Mouse (Mus musculus) left cerebral cortex, postnatal 25 days (tissue): ENCODE data around the gene Ascc1. TPM values are rescaled to one million over a fixed set of nuclear protein-coding genes. Genes with fewer than 3 reads are reported as not detected.

ENCODE experiments used
- DNase-seq, 2 experiments: peaks; one replicate each; pipeline ENCODE4 v3.0.0; 2022; ENCODE audit warnings: low spot score in 2 of 2, mixed read lengths in 1 of 2
- intact Hi-C: fragments of 180-260 bp; cut with DNase I; formaldehyde crosslinking; loops from one replicate; pipeline ENCODE4 v1.15.1; 2025
- total RNA-seq, 2 experiments: library from RNA; stranded (reverse); gene quantifications; 2 replicates each; pipeline ENCODE4 v1.2.3; 2021

Gene Ascc1
- total RNA-seq, 2 experiments from 2014 or later, result 15.1 to 15.5 TPM

- no peak for DNase-seq
- intact Hi-C loops, result no loop called here
Observed at GRCm38 (mm10) chr10:60053073-60053472, 50.5 kb downstream of the Ascc1 start.

GRCm38 (mm10) chr10:60062173-60062572, 59.6 kb downstream of the Ascc1 start:
- DNase-seq, result no peak
- intact Hi-C loops, result no loop called here

- intact Hi-C loops, result no loop called here
- no peak for DNase-seq
Observed at GRCm38 (mm10) chr10:60062931-60063330, 60.3 kb downstream of the Ascc1 start.

GRCm38 (mm10) chr10:60066524-60066923, 63.9 kb downstream of the Ascc1 start:
- intact Hi-C loops, result loop anchor here (5.0 kb wide), 3 partner anchors 44 to 174 kb away; partner anchors contain the start of genes Anapc16 and Ascc1

GRCm38 (mm10) chr10:60075159-60075558, 72.6 kb downstream of the Ascc1 start:
- no peak for DNase-seq
- intact Hi-C loops, result no loop called here

More at GRCm38 (mm10) chr10:60066524-60066923, 63.9 kb downstream of the Ascc1 start:
- DNase-seq, result peak; percentile 26 to 39

- intact Hi-C loops, result no loop called here
- DNase-seq, result no peak
Observed at GRCm38 (mm10) chr10:60077226-60077625, 74.6 kb downstream of the Ascc1 start.

- DNase-seq, result no peak
- intact Hi-C loops, result no loop called here
Observed at GRCm38 (mm10) chr10:60077736-60078560, 75.3 kb downstream of the Ascc1 start.

GRCm38 (mm10) chr10:60078561-60078917, 75.9 kb downstream of the Ascc1 start:
- intact Hi-C loops, result no loop called here
- peak; percentile 28 to 42 for DNase-seq

- intact Hi-C loops, result no loop called here
- no peak for DNase-seq
Observed at GRCm38 (mm10) chr10:60080171-60080570, 77.6 kb downstream of the Ascc1 start.

GRCm38 (mm10) chr10:60080601-60080981, 78.0 kb downstream of the Ascc1 start:
- no peak for DNase-seq
- intact Hi-C loops, result no loop called here

GRCm38 (mm10) chr10:60080982-60081825, 78.6 kb downstream of the Ascc1 start:
- no peak for DNase-seq
- intact Hi-C loops, result no loop called here

GRCm38 (mm10) chr10:60081905-60082304, 79.3 kb downstream of the Ascc1 start:
- intact Hi-C loops, result no loop called here

GRCm38 (mm10) chr10:60084065-60084464, 81.5 kb downstream of the Ascc1 start:
- intact Hi-C loops, result no loop called here
- DNase-seq, result no peak

More at GRCm38 (mm10) chr10:60081905-60082304, 79.3 kb downstream of the Ascc1 start:
- peak in 1 of 2 experiments; percentile 37 for DNase-seq

- intact Hi-C loops, result no loop called here
Observed at GRCm38 (mm10) chr10:60092311-60092710, 89.7 kb downstream of the Ascc1 start.

GRCm38 (mm10) chr10:60093751-60094150, 91.1 kb downstream of the Ascc1 start:
- intact Hi-C loops, result no loop called here
- DNase-seq, result no peak

More at GRCm38 (mm10) chr10:60092311-60092710, 89.7 kb downstream of the Ascc1 start:
- DNase-seq, result no peak

- intact Hi-C loops, result no loop called here
- DNase-seq, result no peak
Observed at GRCm38 (mm10) chr10:60095558-60095957, 93.0 kb downstream of the Ascc1 start.

- no peak for DNase-seq
- intact Hi-C loops, result no loop called here
Observed at GRCm38 (mm10) chr10:60096302-60096701, 93.7 kb downstream of the Ascc1 start.

GRCm38 (mm10) chr10:60097146-60097545, 94.5 kb downstream of the Ascc1 start:
- DNase-seq, result no peak
- intact Hi-C loops, result no loop called here

- DNase-seq, result peak in 1 of 2 experiments; percentile 64
- intact Hi-C loops, result no loop called here
Observed at GRCm38 (mm10) chr10:60097774-60098173, 95.2 kb downstream of the Ascc1 start.

- DNase-seq, result no peak
- intact Hi-C loops, result loop anchor here (2.0 kb wide), 3 partner anchors 15 to 209 kb away; partner anchors contain the start of genes Anapc16 and Ascc1
Observed at GRCm38 (mm10) chr10:60105391-60106145, 103.0 kb downstream of the Ascc1 start.
